Mouse (Mus musculus) limb, embryonic 14.5 days (tissue): ENCODE data around the gene Pex13. TPM values are rescaled to one million over a fixed set of nuclear protein-coding genes. Genes with fewer than 3 reads are reported as not detected.

Source experiments
- ATAC-seq: fragments of 200-750 bp; cut with Nextera tagmentation; 2 replicates; pipeline ENCODE4 v1.8.0; 2017; ENCODE audit warnings: low read depth, moderate number of reproducible peaks, moderate TSS enrichment; ENCODE audit not compliant: low FRiP score
- DNase-seq: peaks from one replicate; pipeline ENCODE4 v3.0.0-alpha.2; 2015; ENCODE audit warnings: low spot score
- H3K27ac ChIP-seq: fragments of 300-500 bp; sonication (generic); replicated peaks from 2 replicates; pipeline ENCODE4 v1.5.1; 2014; ENCODE audit warnings: low read depth, mild to moderate bottlenecking, low read length, moderate library complexity, mixed read lengths
- H3K27me3 ChIP-seq: fragments of 300-500 bp; sonication (generic); 2 replicates; pipeline ENCODE4 v1.6.1; 2014; ENCODE audit warnings: low read length, mixed read lengths; ENCODE audit not compliant: control insufficient read depth, insufficient read depth
- H3K36me3 ChIP-seq: fragments of 300-500 bp; sonication (generic); 2 replicates; pipeline ENCODE4 v1.6.1; 2014; ENCODE audit warnings: mild to moderate bottlenecking, low read length, moderate library complexity, mixed read lengths; ENCODE audit not compliant: control insufficient read depth, insufficient read depth
- H3K4me1 ChIP-seq: fragments of 300-500 bp; sonication (generic); 2 replicates; pipeline ENCODE4 v1.6.1; 2014; ENCODE audit warnings: antibody characterized with exemption, low read length, mixed read lengths; ENCODE audit not compliant: control insufficient read depth, insufficient read depth
- H3K4me2 ChIP-seq: fragments of 300-500 bp; sonication (generic); replicated peaks from 2 replicates; pipeline ENCODE4 v1.6.1; 2014; ENCODE audit warnings: low read depth, mild to moderate bottlenecking, low read length, moderate library complexity; ENCODE audit not compliant: severe bottlenecking
- H3K4me3 ChIP-seq: fragments of 300-500 bp; sonication (generic); replicated peaks from 2 replicates; pipeline ENCODE4 v1.5.1; 2014; ENCODE audit warnings: low read length
- H3K9ac ChIP-seq: fragments of 300-500 bp; sonication (generic); 2 replicates; pipeline ENCODE4 v1.6.1; 2014; ENCODE audit warnings: mild to moderate bottlenecking, low read depth, low read length, moderate library complexity; ENCODE audit not compliant: severe bottlenecking
- H3K9me3 ChIP-seq: fragments of 300-500 bp; sonication (generic); 2 replicates; pipeline ENCODE4 v1.6.1; 2016; ENCODE audit warnings: low read length; ENCODE audit not compliant: control insufficient read depth
- POLR2A ChIP-seq: fragments of 200-500 bp; IDR thresholded peaks from 2 replicates; pipeline ENCODE4 v1.8.0; 2012; ENCODE audit warnings: inconsistent platforms, mild to moderate bottlenecking, moderate library complexity, borderline replicate concordance; ENCODE audit not compliant: insufficient read depth, insufficient read length; ENCODE audit errors: extremely low read depth
- WGBS: fragments of 180-500 bp; shearing (Covaris S2); extraction: QIAGEN DNeasy Blood & Tissue Kit; methylation state at CpG from one replicate; pipeline ENCODE4 v1.1.7; 2014; 5-methylcytosine and 5-hydroxymethylcytosine counted together
- polyA plus RNA-seq, 2 experiments: library from polyadenylated mRNA; depleted of rRNA in 1 of 2; stranded (reverse) in 1 of 2; unstranded in 1 of 2; fragments of >200 nt; fragmentation: Nextera tagmentation in 1 of 2; extraction: Ambion mirVana in 1 of 2; gene quantifications; 2 replicates each; pipeline versions ENCODE4 v1.2.1 to v1.2.3; 2012 to 2014

Gene Pex13
- polyA plus RNA-seq, 2 experiments: 15.2 to 36.3 TPM

- Histone ChIP-seq H3K36me3 (0 out of 2 replicates have a peak, but pooled peaks cover 7% of the 10 kb centered on the region), H3K4me2 (peak overlapping the region; percentile 58), H3K4me3 (peak overlapping the region; percentile 91), H3K27ac (peak overlapping the region; percentile 94), H3K27me3 (no peaks in the 10 kb centered on the region), H3K9ac (peak overlapping the region; percentile 89), H3K4me1 (peaks cover 3% of the 10 kb centered on the region; the same call in 1 of the 2 replicates), H3K9me3 (no peaks in the 10 kb centered on the region)
- WGBS: 9% methylated on average over 5 of the region's 5 CpGs
- no peak for TF ChIP-seq POLR2A
- DNase-seq (no peak), ATAC-seq (no peak)
Observed at GRCm38 (mm10) chr11:23666526-23666925, 767 bp upstream of the Pex13 start.

GRCm38 (mm10) chr11:23665311-23665786, 410 bp downstream of the Pex13 start, which contains the start of gene Pus10:
Pus10 (plus strand) TSS chr11:23665674.
- peak; percentile 42 for ATAC-seq
- TF ChIP-seq POLR2A: no peak

GRCm38 (mm10) chr11:23664232-23664631, 1.5 kb downstream of the Pex13 start:
- 0 out of 2 replicates have a peak, but pooled peaks cover 6% of the 10 kb centered on the region for H3K36me3 ChIP-seq
- H3K9ac ChIP-seq: no peak overlapping the region
- ATAC-seq (no peak), DNase-seq (no peak)
- H3K9me3 ChIP-seq: no peaks in the 10 kb centered on the region
- peaks cover 3% of the 10 kb centered on the region; the same call in 1 of the 2 replicates for H3K4me1 ChIP-seq
- no peak overlapping the region for H3K4me2 ChIP-seq
- no peaks in the 10 kb centered on the region for H3K27me3 ChIP-seq
- no peak overlapping the region for H3K4me3 ChIP-seq
- TF ChIP-seq POLR2A: no peak
- no peak overlapping the region for H3K27ac ChIP-seq

More at GRCm38 (mm10) chr11:23665311-23665786, 410 bp downstream of the Pex13 start, which contains the start of gene Pus10:
- peaks cover 3% of the 10 kb centered on the region; the same call in 1 of the 2 replicates for H3K4me1 ChIP-seq
- no peaks in the 10 kb centered on the region for H3K27me3 ChIP-seq
- H3K4me3 ChIP-seq: peak within 1 kb of the TSS; percentile 91
- peak; percentile 32 for DNase-seq
- WGBS: under 1% methylated on average over 36 of the region's 40 CpGs
- H3K4me2 ChIP-seq: peak within 1 kb of the TSS; percentile 58
- peak within 1 kb of the TSS; percentile 89 for H3K9ac ChIP-seq
- H3K36me3 ChIP-seq: 0 out of 2 replicates have a peak, but pooled peaks cover 6% of the 10 kb centered on the region
- peak within 1 kb of the TSS; percentile 94 for H3K27ac ChIP-seq
- no peaks in the 10 kb centered on the region for H3K9me3 ChIP-seq

- ATAC-seq (no peak), DNase-seq (no peak)
- TF ChIP-seq POLR2A: no peak
- H3K4me3 ChIP-seq: no peak overlapping the region
- peaks cover 3% of the 10 kb centered on the region; the same call in 1 of the 2 replicates for H3K36me3 ChIP-seq
- H3K27ac ChIP-seq: no peak overlapping the region
- no peak overlapping the region for H3K4me2 ChIP-seq
- H3K4me1 ChIP-seq: peaks cover 2% of the 10 kb centered on the region; the same call in 1 of the 2 replicates
- H3K27me3 ChIP-seq: no peaks in the 10 kb centered on the region
- H3K9ac ChIP-seq: no peak overlapping the region
- 83% methylated on average over 2 of the region's 2 CpGs for WGBS
- no peaks in the 10 kb centered on the region for H3K9me3 ChIP-seq
Observed at GRCm38 (mm10) chr11:23657791-23658190, 8.0 kb downstream of the Pex13 start.

- H3K4me2 ChIP-seq: no peak overlapping the region
- 75% methylated on average over 3 of the region's 3 CpGs for WGBS
- H3K9me3 ChIP-seq: no peaks in the 10 kb centered on the region
- H3K9ac ChIP-seq: no peak overlapping the region
- no peak overlapping the region for H3K27ac ChIP-seq
- no peak overlapping the region for H3K4me3 ChIP-seq
- H3K4me1 ChIP-seq: no peaks in the 10 kb centered on the region
- DNase-seq (no peak), ATAC-seq (no peak)
- TF ChIP-seq POLR2A: no peak
- peaks cover 9% of the 10 kb centered on the region for H3K36me3 ChIP-seq
- H3K27me3 ChIP-seq: no peaks in the 10 kb centered on the region
Observed at GRCm38 (mm10) chr11:23653666-23654065, 12.1 kb downstream of the Pex13 start.

- H3K9me3 ChIP-seq: no peaks in the 10 kb centered on the region
- no peak for TF ChIP-seq POLR2A
- WGBS: 91% methylated on average over 3 of the region's 3 CpGs
Observed at GRCm38 (mm10) chr11:23647835-23648234, 17.9 kb downstream of the Pex13 start.

More at GRCm38 (mm10) chr11:23647835-23648234, 17.9 kb downstream of the Pex13 start:
- H3K4me1 ChIP-seq: no peaks in the 10 kb centered on the region
- DNase-seq (no peak), ATAC-seq (no peak)
- H3K36me3 ChIP-seq: peaks cover 17% of the 10 kb centered on the region; the same call in 1 of the 2 replicates
- no peak overlapping the region for H3K27ac ChIP-seq
- H3K27me3 ChIP-seq: no peaks in the 10 kb centered on the region
- no peak overlapping the region for H3K4me3 ChIP-seq
- H3K4me2 ChIP-seq: no peak overlapping the region
- H3K9ac ChIP-seq: no peak overlapping the region
